Mouse (Mus musculus): ENCODE measurements around the gene Cox6b2.

GRCm38 (mm10) chr7:4764946-4765710, 12.2 kb upstream of the Cox6b2 start:
- TF ChIP-seq CTCF (IDR thresholded peaks at IDR 0.05; ENCODE audit: low read depth): no peak
- no peak for TF ChIP-seq EP300 (IDR thresholded peaks at IDR 0.05; ENCODE audit: low read depth)

All from liver, embryonic 14.5 days (tissue).